Mouse (Mus musculus): Measurements from ENCODE around the gene Hdgfl1.

Hdgfl1 gene

GRCm38 (mm10) chr13:26769955-26770354 lies at the start of gene Hdgfl1:
Gene Hdgfl1 (minus strand): TSS chr13:26770165.
- DNase-seq (ENCODE audit: low spot score in 2 of 2): no peak

- no peak for DNase-seq (ENCODE audit: low spot score in 2 of 2)
Measured at GRCm38 (mm10) chr13:26795460-26795859, 25.5 kb upstream of the Hdgfl1 start.

DNA sequence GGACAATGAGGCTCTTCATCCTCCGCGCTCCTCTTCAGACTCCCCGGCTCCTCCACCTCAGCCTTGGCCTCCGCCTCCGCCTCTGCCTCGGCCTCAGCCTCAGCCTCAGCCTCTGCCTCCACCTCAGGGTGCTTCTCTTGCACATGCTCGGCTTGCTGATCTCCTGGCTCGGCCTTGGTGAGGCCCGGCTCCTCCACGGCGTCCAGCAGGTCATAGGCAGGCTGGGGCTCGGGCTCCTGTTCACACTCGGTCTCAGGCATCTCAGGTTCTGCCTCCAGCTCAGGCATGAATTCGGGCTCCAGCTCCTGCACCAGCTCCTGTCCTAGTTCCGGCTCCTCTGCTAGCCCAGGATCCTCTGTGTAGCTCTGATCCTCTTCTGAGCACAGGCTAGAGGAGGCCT lies 541 bp downstream of the Hdgfl1 start:
- DNase-seq (ENCODE audit: low spot score in 2 of 2): no peak

- no peak for DNase-seq (ENCODE audit: low spot score in 2 of 2)
Measured at GRCm38 (mm10) chr13:26761966-26762803, 7.8 kb downstream of the Hdgfl1 start.

GRCm38 (mm10) chr13:26752863-26753262 lies 17.1 kb downstream of the Hdgfl1 start:
- no peak for DNase-seq (ENCODE audit: low spot score in 2 of 2)

DNA sequence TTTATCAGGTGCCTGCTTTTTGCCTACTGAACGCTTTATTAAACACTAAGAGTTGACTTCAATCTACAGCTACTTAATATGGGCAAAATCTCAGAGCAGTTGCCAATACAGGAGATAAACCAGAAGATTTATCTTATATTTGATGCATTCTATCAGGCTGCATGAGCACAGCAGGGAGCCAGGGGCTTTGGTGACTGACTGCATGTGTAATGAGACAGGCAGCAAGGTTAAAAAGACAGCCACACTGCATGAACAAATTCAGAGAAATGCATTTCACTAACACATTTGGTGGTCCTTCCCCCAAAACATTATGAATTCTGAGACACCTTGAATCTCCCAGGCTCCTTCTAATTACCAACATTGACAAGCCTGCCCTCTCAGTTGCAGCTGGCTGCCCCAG lies 17.6 kb downstream of the Hdgfl1 start:
- no peak for DNase-seq (ENCODE audit: low spot score in 2 of 2)

DNA sequence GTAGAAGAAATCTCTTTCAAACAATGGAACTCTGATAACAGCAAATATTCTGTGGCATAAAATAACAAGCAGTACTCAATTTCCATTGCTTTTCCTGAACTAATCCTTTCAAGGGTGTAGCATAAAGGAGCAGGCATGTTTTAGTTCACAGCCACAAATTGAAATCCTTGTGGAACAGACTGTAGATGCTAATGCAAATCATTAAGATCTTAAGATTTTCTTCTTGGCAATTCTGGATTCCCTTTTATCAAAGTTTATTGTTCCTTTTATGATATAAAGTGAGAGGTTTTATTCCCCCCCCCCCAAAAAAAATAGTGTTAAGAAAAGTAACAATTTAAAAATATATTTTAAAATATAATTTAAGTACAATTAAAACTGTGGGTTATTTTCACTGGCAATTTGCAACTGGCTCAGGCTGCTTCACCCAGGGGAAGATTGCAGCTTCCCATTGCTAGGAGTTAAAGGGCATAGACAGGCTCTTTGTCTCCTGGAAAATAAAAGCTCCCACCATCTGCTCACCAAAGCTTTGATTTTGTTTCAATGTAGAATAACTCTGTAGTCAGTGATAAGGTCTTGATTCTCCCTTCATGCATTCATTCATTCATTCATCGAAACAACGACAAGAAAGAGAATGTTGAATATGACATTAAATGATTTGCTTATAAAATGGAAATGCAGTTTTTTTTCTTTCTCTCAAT lies 24.1 kb downstream of the Hdgfl1 start:
- no peak for DNase-seq (ENCODE audit: low spot score in 2 of 2)

- no peak for DNase-seq (ENCODE audit: low spot score in 2 of 2)
Measured at GRCm38 (mm10) chr13:26745059-26745759, 24.8 kb downstream of the Hdgfl1 start.

DNA sequence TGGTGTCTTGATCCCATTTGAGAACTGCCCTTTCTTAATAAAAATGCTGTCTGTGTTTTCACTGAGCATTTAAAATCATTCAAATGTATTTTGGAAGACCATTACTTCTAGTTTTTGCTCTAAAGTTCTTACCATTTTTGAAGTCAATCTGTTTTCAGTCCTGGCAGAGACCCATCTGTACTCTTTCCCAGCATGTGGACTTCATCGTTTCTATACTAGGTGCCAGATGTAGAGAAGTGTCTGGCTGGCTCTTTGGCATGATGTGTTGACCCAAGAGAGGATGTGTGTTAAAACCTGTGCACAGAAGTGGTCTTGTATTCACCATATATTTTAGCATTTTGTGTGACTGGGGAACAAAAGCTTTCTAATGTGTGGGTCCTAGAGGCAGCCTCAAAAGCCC lies 25.9 kb downstream of the Hdgfl1 start:
- no peak for DNase-seq (ENCODE audit: low spot score in 2 of 2)

DNA sequence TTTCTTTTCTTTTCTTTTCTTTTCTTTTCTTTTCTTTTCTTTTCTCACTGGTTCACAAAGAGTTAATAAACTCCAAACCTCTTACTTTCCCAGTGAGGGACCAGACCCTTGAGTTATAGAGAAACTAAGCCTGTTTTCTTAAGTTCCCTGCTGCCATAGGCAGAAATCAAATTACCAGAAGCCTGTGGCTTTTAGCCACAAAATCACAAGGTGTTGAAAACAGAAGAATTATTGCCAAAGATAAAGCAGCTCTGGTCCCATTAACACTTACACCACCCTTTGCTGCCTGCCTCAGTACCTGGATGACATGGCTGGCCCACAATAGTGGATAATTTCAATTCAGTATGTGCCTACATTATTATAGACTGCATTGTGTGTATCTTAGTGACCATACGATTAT lies 35.0 kb downstream of the Hdgfl1 start:
- no peak for DNase-seq (ENCODE audit: low spot score in 2 of 2)

GRCm38 (mm10) chr13:26724250-26724649 lies 45.7 kb downstream of the Hdgfl1 start:
- no peak for DNase-seq (ENCODE audit: low spot score in 2 of 2)

GRCm38 (mm10) chr13:26721333-26721732 lies 48.6 kb downstream of the Hdgfl1 start:
- no peak for DNase-seq (ENCODE audit: low spot score in 2 of 2)

- DNase-seq (ENCODE audit: low spot score in 2 of 2): no peak
Measured at GRCm38 (mm10) chr13:26720917-26721316, 49.0 kb downstream of the Hdgfl1 start.

DNA sequence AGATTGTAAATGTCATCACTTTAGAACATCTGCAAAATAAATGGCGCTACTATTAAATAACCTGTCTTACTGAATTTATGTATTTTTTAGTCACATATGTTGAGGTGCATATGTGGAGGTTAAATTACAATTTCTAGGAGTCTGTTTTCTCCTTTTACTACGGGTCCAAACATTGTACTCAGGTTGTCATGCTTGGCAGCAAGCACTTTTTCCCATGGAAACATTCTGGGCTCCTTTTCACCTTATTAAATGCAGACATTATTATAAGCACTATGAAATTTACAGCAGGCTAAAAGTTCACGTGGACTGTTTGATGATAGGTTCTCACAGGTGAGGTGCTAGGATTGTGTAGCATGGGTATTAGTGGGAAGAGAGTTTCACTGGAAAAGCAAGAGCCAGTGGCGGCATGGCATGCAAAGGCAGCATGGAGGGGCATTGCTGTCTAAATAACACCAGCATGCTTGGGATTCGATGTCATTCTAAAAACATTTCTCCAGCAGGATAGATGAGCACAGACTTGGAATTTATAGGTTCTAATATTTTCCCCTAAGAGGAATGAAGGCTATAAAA lies 50.7 kb downstream of the Hdgfl1 start:
- no peak for DNase-seq (ENCODE audit: low spot score in 2 of 2)
